Comparison of ENCODE assay signal across 27 mouse cellular contexts in the genomic region with DNA sequence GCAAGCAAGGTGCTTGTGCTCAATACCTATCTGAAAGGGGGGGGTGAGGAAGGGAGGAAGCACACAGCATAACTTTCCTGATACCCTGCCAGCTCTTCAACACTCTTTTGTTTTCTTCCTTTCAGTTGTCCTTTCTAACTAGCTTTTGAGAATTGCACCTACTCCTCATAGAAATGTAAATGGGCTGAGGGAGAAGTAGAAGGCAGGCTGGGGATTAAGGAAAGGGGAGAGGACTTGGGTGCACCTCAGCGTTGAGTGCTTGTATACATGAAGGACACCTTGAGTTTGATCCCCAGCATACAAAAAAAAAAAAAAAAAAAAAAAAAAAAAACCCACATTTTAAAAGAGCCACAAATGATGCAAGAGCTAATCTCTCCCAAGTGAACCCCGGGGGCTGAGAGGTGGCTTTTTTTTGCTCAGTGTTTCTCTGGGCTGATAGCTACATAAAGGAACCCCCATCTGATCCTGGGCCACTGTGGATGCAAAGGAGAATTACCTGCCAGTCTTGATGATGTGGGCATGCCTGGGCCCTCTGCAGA. TPM values are rescaled to one million over a fixed set of nuclear protein-coding genes. Genes with fewer than 3 reads are reported as not detected.
"Had no signal": no experiment of that assay in that cellular context is flagged by ENCODE, and none has a peak within 500 bp of the region (broad histone marks: within the 10 kb centered on the region; RNA-seq: fewer than 3 reads in every experiment).

No protein-coding gene starts in this region.

- H3K4me1 ChIP-seq: hindbrain, embryonic 13.5 days; hindbrain, embryonic 15.5 days; liver, embryonic 13.5 days; liver, embryonic 15.5 days had no signal

- H3K27me3 ChIP-seq: heart, embryonic 13.5 days; heart, embryonic 15.5 days; hindbrain, embryonic 13.5 days; hindbrain, embryonic 15.5 days; kidney, embryonic 15.5 days; limb, embryonic 12.5 days; liver, embryonic 15.5 days had no signal

- H3K9me3 ChIP-seq: heart, embryonic 15.5 days; hindbrain, embryonic 13.5 days; hindbrain, embryonic 15.5 days; limb, embryonic 10.5 days; limb, embryonic 12.5 days; liver, embryonic 13.5 days; liver, embryonic 15.5 days had no signal

- H3K36me3 ChIP-seq: liver, embryonic 15.5 days had no signal

- H3K27ac ChIP-seq: gastrocnemius, adult 2 months; heart, embryonic 13.5 days; heart, embryonic 15.5 days; hindbrain, embryonic 13.5 days; hindbrain, embryonic 15.5 days; hindbrain, postnatal 0 days; kidney, embryonic 15.5 days; kidney, postnatal 0 days; layer of hippocampus, adult 2 months; left cerebral cortex, adult 2 months; limb, embryonic 10.5 days; limb, embryonic 12.5 days; liver, embryonic 13.5 days; liver, embryonic 15.5 days had no signal

- H3K4me3 ChIP-seq: gastrocnemius, adult 2 months; heart, embryonic 13.5 days; heart, embryonic 15.5 days; hindbrain, embryonic 13.5 days; hindbrain, embryonic 15.5 days; kidney, embryonic 15.5 days; layer of hippocampus, adult 2 months; left cerebral cortex, adult 2 months; limb, embryonic 10.5 days; limb, embryonic 12.5 days; liver, embryonic 13.5 days; liver, embryonic 15.5 days had no signal

- DNase-seq: gastrocnemius, adult 2 months; gastrocnemius, postnatal 10 days; gastrocnemius, postnatal 25 days; heart, adult 18-20 months; heart, postnatal 14 days; heart, postnatal 36 days; kidney, adult 11 months; kidney, adult 2 months; kidney, adult 9 months; kidney, postnatal 14 days; kidney, postnatal 36 days; liver; liver, embryonic 13.5 days had no signal

- H3K9ac ChIP-seq: heart, embryonic 13.5 days; heart, embryonic 15.5 days; hindbrain, embryonic 13.5 days; hindbrain, embryonic 15.5 days; kidney, embryonic 15.5 days; limb, embryonic 12.5 days; liver, embryonic 13.5 days; liver, embryonic 15.5 days had no signal

RNA-seq across cellular contexts. Expression of a gene that starts 16.2 kb away (rescaled TPM):
- total RNA-seq: granulocyte monocyte progenitor cell, adult 5-6 weeks; hematopoietic stem cell, adult 5-6 weeks had no signal
